ENCODE assay signal across 26 mouse cellular contexts in genomic region chr14:120539626-120540025, GRCm38 (mm10).
A peak's percentile ranks its signal among the peaks of the same experiment; 100 is the strongest.
DNase-seq lines count a peak whose midpoint lies in the region; ATAC-seq and TF ChIP-seq lines count a peak whose summit lies in the region.
"Had no signal": no experiment of that assay in that cellular context is flagged by ENCODE, and none has a peak within 500 bp of the region (broad histone marks: within the 10 kb centered on the region; RNA-seq: fewer than 3 reads in every experiment).

No protein-coding gene starts in this region.

- DNase-seq in heart, adult 11 months: peak; percentile 51
- peak; percentile 48 for DNase-seq in kidney, postnatal 0 days (ENCODE audit: low spot score)
- DNase-seq in kidney, adult 8-10 months: no peak
- no peak for DNase-seq in midbrain, postnatal 0 days (ENCODE audit: low spot score)
- no peak for DNase-seq in cerebellum, postnatal 25 days
- DNase-seq: adrenal gland, postnatal 25 days; cerebellum, adult 9-10 months; forebrain, postnatal 0 days; gastrocnemius, postnatal 25 days; heart, adult 2 months; kidney, postnatal 25 days; layer of hippocampus, adult 9-11 months; lung, adult 2 months; lung, postnatal 14 days; retina, postnatal 1 day; right cerebral cortex, postnatal 25 days; spleen, adult 18-20 months; thymus, postnatal 25 days had no signal

- H3K9ac ChIP-seq in heart, embryonic 12.5 days: no peak overlapping the region
- H3K9ac ChIP-seq in kidney, postnatal 0 days (ENCODE audit: low read depth, low read length): no peak overlapping the region
- no peak overlapping the region for H3K9ac ChIP-seq in midbrain, postnatal 0 days (replicated peaks; ENCODE audit: low read length, poor library complexity, severe bottlenecking)
- no peak overlapping the region for H3K9ac ChIP-seq in midbrain, embryonic 16.5 days (ENCODE audit: low read depth, low read length)
- H3K9ac ChIP-seq: forebrain, postnatal 0 days; intestine, embryonic 15.5 days; neural tube, embryonic 13.5 days had no signal

- TF ChIP-seq CTCF in kidney, postnatal 0 days (IDR thresholded peaks at IDR 0.05; ENCODE audit: low read depth): no peak
- TF ChIP-seq CTCF in midbrain, postnatal 0 days (IDR thresholded peaks at IDR 0.05): no peak

- peaks cover 18% of the 10 kb centered on the region; the same call in 1 of the 2 replicates for H3K4me1 ChIP-seq in heart, embryonic 12.5 days (replicated peaks)
- H3K4me1 ChIP-seq in kidney, postnatal 0 days (replicated peaks; ENCODE audit: insufficient read depth, low read length): no peaks in the 10 kb centered on the region
- H3K4me1 ChIP-seq in midbrain, postnatal 0 days (ENCODE audit: insufficient read depth, low read length): no peaks in the 10 kb centered on the region
- no peaks in the 10 kb centered on the region for H3K4me1 ChIP-seq in midbrain, embryonic 16.5 days (ENCODE audit: control insufficient read depth, insufficient read depth, low read length)
- peaks cover 77% of the 10 kb centered on the region for H3K4me1 ChIP-seq in megakaryocyte, embryonic 14.5 days
- H3K4me1 ChIP-seq: intestine, embryonic 15.5 days had no signal

- no peaks in the 10 kb centered on the region for H3K9me3 ChIP-seq in heart, embryonic 12.5 days (replicated peaks)
- no peaks in the 10 kb centered on the region for H3K9me3 ChIP-seq in kidney, postnatal 0 days (replicated peaks; ENCODE audit: low read length)
- no peaks in the 10 kb centered on the region for H3K9me3 ChIP-seq in midbrain, postnatal 0 days (ENCODE audit: low read length)
- H3K9me3 ChIP-seq in midbrain, embryonic 16.5 days (replicated peaks; ENCODE audit: control insufficient read depth, low read length, poor library complexity, severe bottlenecking): no peaks in the 10 kb centered on the region
- no peaks in the 10 kb centered on the region for H3K9me3 ChIP-seq in megakaryocyte, embryonic 14.5 days
- H3K9me3 ChIP-seq: hindbrain, embryonic 10.5 days; intestine, embryonic 15.5 days; neural tube, embryonic 13.5 days had no signal

- no peak overlapping the region for H3K4me3 ChIP-seq in heart, embryonic 12.5 days
- H3K4me3 ChIP-seq in kidney, postnatal 0 days (replicated peaks; ENCODE audit: low read depth, low read length): no peak overlapping the region
- no peak overlapping the region for H3K4me3 ChIP-seq in midbrain, postnatal 0 days (ENCODE audit: low read depth, low read length)
- H3K4me3 ChIP-seq in midbrain, embryonic 16.5 days (ENCODE audit: low read depth, low read length): no peak overlapping the region
- peak overlapping the region; percentile 74 for H3K4me3 ChIP-seq in megakaryocyte, embryonic 14.5 days (replicated peaks)
- H3K4me3 ChIP-seq: heart, adult 2 months; hindbrain, embryonic 10.5 days; intestine, embryonic 15.5 days; neural tube, embryonic 13.5 days had no signal

- H3K27me3 ChIP-seq in heart, embryonic 12.5 days (replicated peaks): no peaks in the 10 kb centered on the region
- no peaks in the 10 kb centered on the region for H3K27me3 ChIP-seq in kidney, postnatal 0 days (ENCODE audit: insufficient read depth, low read length)
- H3K27me3 ChIP-seq in midbrain, postnatal 0 days (ENCODE audit: insufficient read depth, low read length): no peaks in the 10 kb centered on the region
- no peaks in the 10 kb centered on the region for H3K27me3 ChIP-seq in midbrain, embryonic 16.5 days (ENCODE audit: control insufficient read depth, insufficient read depth, low read depth, low read length)
- no peaks in the 10 kb centered on the region for H3K27me3 ChIP-seq in megakaryocyte, embryonic 14.5 days (replicated peaks)
- H3K27me3 ChIP-seq: intestine, embryonic 15.5 days; neural tube, embryonic 13.5 days had no signal

- 60% methylated on average over 3 of the region's 3 CpGs for WGBS in heart, embryonic 12.5 days
- 37% methylated on average over 3 of the region's 3 CpGs for WGBS in kidney, postnatal 0 days
- WGBS in midbrain, postnatal 0 days: 83% methylated on average over 3 of the region's 3 CpGs
- 73% methylated on average over 3 of the region's 3 CpGs for WGBS in midbrain, embryonic 16.5 days

- no peak overlapping the region for H3K4me2 ChIP-seq in heart, embryonic 12.5 days
- no peak overlapping the region for H3K4me2 ChIP-seq in kidney, postnatal 0 days (ENCODE audit: low read length)
- no peak overlapping the region for H3K4me2 ChIP-seq in midbrain, postnatal 0 days (ENCODE audit: low read depth, low read length, poor library complexity, severe bottlenecking)
- H3K4me2 ChIP-seq in midbrain, embryonic 16.5 days (ENCODE audit: low read length): no peak overlapping the region
- H3K4me2 ChIP-seq: intestine, embryonic 15.5 days; neural tube, embryonic 13.5 days had no signal

- H3K36me3 ChIP-seq in heart, embryonic 12.5 days: no peaks in the 10 kb centered on the region
- no peaks in the 10 kb centered on the region for H3K36me3 ChIP-seq in kidney, postnatal 0 days (ENCODE audit: insufficient read depth, low read length)
- H3K36me3 ChIP-seq in midbrain, postnatal 0 days (ENCODE audit: insufficient read depth, low read length): no peaks in the 10 kb centered on the region
- no peaks in the 10 kb centered on the region for H3K36me3 ChIP-seq in midbrain, embryonic 16.5 days (ENCODE audit: control insufficient read depth, insufficient read depth, low read length)
- H3K36me3 ChIP-seq in megakaryocyte, embryonic 14.5 days (replicated peaks; ENCODE audit: low read length): no peaks in the 10 kb centered on the region
- H3K36me3 ChIP-seq: hindbrain, embryonic 10.5 days; intestine, embryonic 15.5 days; neural tube, embryonic 13.5 days had no signal

- no peak overlapping the region for H3K27ac ChIP-seq in heart, embryonic 12.5 days (ENCODE audit: poor library complexity, severe bottlenecking)
- H3K27ac ChIP-seq in kidney, postnatal 0 days: no peak overlapping the region
- no peak overlapping the region for H3K27ac ChIP-seq in midbrain, postnatal 0 days (ENCODE audit: low read depth, low read length)
- H3K27ac ChIP-seq in midbrain, embryonic 16.5 days (ENCODE audit: low read length): no peak overlapping the region
- H3K27ac ChIP-seq: heart, adult 2 months; hindbrain, embryonic 10.5 days; intestine, embryonic 15.5 days; neural tube, embryonic 13.5 days had no signal

- ATAC-seq in heart, embryonic 12.5 days (ENCODE audit: insufficient number of reproducible peaks, low FRiP score): no peak
- no peak for ATAC-seq in kidney, postnatal 0 days (replicated peaks; ENCODE audit: low FRiP score, low read depth)
- peak; percentile 38; the same call in 1 of the 2 replicates for ATAC-seq in midbrain, postnatal 0 days (ENCODE audit: low FRiP score)
- no peak for ATAC-seq in midbrain, embryonic 16.5 days
- ATAC-seq: CD4-positive, CD25-positive, alpha-beta regulatory T cell, adult 4 months; forebrain, postnatal 0 days; hindbrain, embryonic 16.5 days; intestine, embryonic 15.5 days had no signal

Comparison
In these comparisons a context has a peak if more than half of its experiments do, and no peak if none do; other contexts are left out.
1. DNase-seq: peak in heart, adult 11 months (single experiment) and kidney, postnatal 0 days (single experiment); none in kidney, adult 8-10 months (0 of 2), midbrain, postnatal 0 days (single experiment) and cerebellum, postnatal 25 days (0 of 2).